Mouse (Mus musculus): ENCODE results near the gene Msrb3. TPM values are rescaled to one million over a fixed set of nuclear protein-coding genes. Genes with fewer than 3 reads are reported as not detected.

Msrb3 gene
- total and polyA plus RNA-seq, 3 experiments: not detected

DNA sequence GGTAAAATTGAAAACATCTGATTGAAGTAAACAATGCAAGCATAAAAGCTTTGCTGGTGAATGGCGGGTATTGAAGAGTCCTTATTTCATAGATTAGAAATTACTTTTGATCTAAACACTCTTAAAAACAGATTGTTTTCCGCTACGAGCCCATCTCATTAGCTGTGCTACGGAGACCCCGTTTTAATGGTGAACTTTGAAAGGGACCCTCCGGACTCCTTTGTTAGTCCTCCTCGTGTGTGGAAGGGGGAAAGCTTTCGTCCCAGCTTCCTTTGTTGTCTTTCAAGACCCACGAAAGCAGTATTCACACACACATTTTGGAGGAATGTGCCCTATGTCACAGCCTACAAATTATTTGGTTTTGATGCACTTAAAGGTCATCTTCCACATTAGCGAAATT, 44.6 kb downstream of the Msrb3 start:
- dilution Hi-C loops (cut with MboI; ENCODE audit: extremely low pct_ligation_motif_present, extremely low pct_unique_long_range_greater_than_20kb, low sequenced_read_pairs): no loop called here
- in situ Hi-C loops (cut with MboI; ENCODE audit: low pct_ligation_motif_present, low pct_unique_long_range_greater_than_20kb, low sequenced_read_pairs): loop anchor here (25.0 kb wide), 1 partner anchor 592 kb away; no protein-coding TSS in a partner anchor
- no peaks in the 10 kb centered on the region for H3K79me2 ChIP-seq (replicated peaks; ENCODE audit: control insufficient read depth, extremely low read depth, insufficient read depth, poor library complexity, severe bottlenecking)
- H3K4me3 ChIP-seq (replicated peaks in 1 of 3; ENCODE audit: low read depth in 2 of 3, low read length in 2 of 3, poor library complexity in 1 of 3): no peak overlapping the region
- no peak overlapping the region for H3K27ac ChIP-seq (ENCODE audit: insufficient read depth, low read depth)
- no peak overlapping the region for H3K4me2 ChIP-seq (ENCODE audit: insufficient read depth, low read depth, poor library complexity, severe bottlenecking)
- H3K4me1 ChIP-seq (ENCODE audit: control insufficient read depth in 1 of 2, insufficient read depth in 2 of 2): peaks cover 0 to 2% of the 10 kb centered on the region in 2 experiments; a peak in 1 of 4 replicates
- no peak for TF ChIP-seq POLR2AphosphoS2 (IDR thresholded peaks at IDR 0.05; ENCODE audit: low read depth, low read length)
- TF ChIP-seq ELF1 (IDR thresholded peaks at IDR 0.05; ENCODE audit: low read depth, low read length): no peak
- TF ChIP-seq MEF2A (IDR thresholded peaks at IDR 0.05; ENCODE audit: borderline replicate concordance, low read depth, low read length): no peak
- no peak for TF ChIP-seq USF1 (IDR thresholded peaks at IDR 0.05; ENCODE audit: low read depth, low read length)
- TF ChIP-seq RAD21 (IDR thresholded peaks at IDR 0.05; ENCODE audit: low read depth, low read length): no peak
- no peak for TF ChIP-seq ZMIZ1 (IDR thresholded peaks at IDR 0.05; ENCODE audit: low read depth, low read length)
- TF ChIP-seq MXI1 (IDR thresholded peaks at IDR 0.05; ENCODE audit: low read depth, low read length): no peak
- no peak for TF ChIP-seq POLR2A (IDR thresholded peaks at IDR 0.05; ENCODE audit: low read depth, low read length)
- TF ChIP-seq MYC (IDR thresholded peaks at IDR 0.05; ENCODE audit: low read depth, low read length): no peak
- H3K27me3 ChIP-seq (replicated peaks): no peaks in the 10 kb centered on the region
- DNase-seq (ENCODE audit: extremely low read depth): no peak
- H3K9ac ChIP-seq (ENCODE audit: insufficient read depth, low read depth): no peak overlapping the region
- no peaks in the 10 kb centered on the region for H3K9me3 ChIP-seq (replicated peaks; ENCODE audit: low read length)
- no peaks in the 10 kb centered on the region for H3K36me3 ChIP-seq (replicated peaks in 1 of 2; ENCODE audit: control insufficient read depth in 1 of 2, insufficient read depth in 1 of 2, low read length in 1 of 2)

DNA sequence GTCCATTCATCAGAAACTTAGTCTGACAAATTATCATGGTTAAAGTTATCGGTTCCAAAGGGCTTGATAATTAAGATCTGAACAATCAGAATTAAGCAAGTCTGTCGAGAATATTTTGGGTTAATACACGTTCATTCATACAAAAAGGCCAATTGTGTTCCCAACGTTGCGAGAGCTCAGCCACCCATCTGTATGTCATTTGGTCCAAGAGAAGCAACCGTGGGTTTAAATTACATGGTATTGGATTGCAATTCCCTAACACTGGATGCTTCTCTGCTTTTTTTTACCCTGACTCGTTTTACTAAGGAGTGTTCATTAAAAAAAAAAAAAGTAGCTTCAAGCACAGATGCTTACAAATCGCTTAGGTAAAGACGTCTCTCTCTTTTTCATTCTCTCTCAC, 45.1 kb downstream of the Msrb3 start:
- no peak overlapping the region for H3K9ac ChIP-seq (ENCODE audit: insufficient read depth, low read depth)
- H3K4me3 ChIP-seq (replicated peaks in 1 of 3; ENCODE audit: low read depth in 2 of 3, low read length in 2 of 3, poor library complexity in 1 of 3): no peak overlapping the region
- H3K4me1 ChIP-seq (ENCODE audit: control insufficient read depth in 1 of 2, insufficient read depth in 2 of 2): peaks cover 0 to 2% of the 10 kb centered on the region in 2 experiments; a peak in 1 of 4 replicates
- DNase-seq (ENCODE audit: extremely low read depth): no peak
- in situ Hi-C loops (cut with MboI; ENCODE audit: low pct_ligation_motif_present, low pct_unique_long_range_greater_than_20kb, low sequenced_read_pairs): loop anchor here (25.0 kb wide), 1 partner anchor 592 kb away; no protein-coding TSS in a partner anchor
- H3K36me3 ChIP-seq (replicated peaks in 1 of 2; ENCODE audit: control insufficient read depth in 1 of 2, insufficient read depth in 1 of 2, low read length in 1 of 2): no peaks in the 10 kb centered on the region
- H3K4me2 ChIP-seq (ENCODE audit: insufficient read depth, low read depth, poor library complexity, severe bottlenecking): no peak overlapping the region
- H3K9me3 ChIP-seq (replicated peaks; ENCODE audit: low read length): no peaks in the 10 kb centered on the region
- no peak for TF ChIP-seq E2F4 (IDR thresholded peaks at IDR 0.05; ENCODE audit: insufficient replicate concordance, low read depth, low read length)
- no peak for TF ChIP-seq MEF2A (IDR thresholded peaks at IDR 0.05; ENCODE audit: borderline replicate concordance, low read depth, low read length)
- TF ChIP-seq ZNF384 (IDR thresholded peaks at IDR 0.05; ENCODE audit: low read depth, low read length): no peak
- TF ChIP-seq TCF12 (IDR thresholded peaks at IDR 0.05; ENCODE audit: low read depth, low read length): no peak
- TF ChIP-seq NRF1 (IDR thresholded peaks at IDR 0.05; ENCODE audit: low read depth, low read length): no peak
- TF ChIP-seq TBP (conservative IDR thresholded peaks at IDR 0.05; ENCODE audit: low read depth, low read length): no peak
- TF ChIP-seq ELF1 (IDR thresholded peaks at IDR 0.05; ENCODE audit: low read depth, low read length): no peak
- no peak for TF ChIP-seq ZKSCAN1 (IDR thresholded peaks at IDR 0.05; ENCODE audit: borderline replicate concordance, low read depth, low read length)
- TF ChIP-seq USF2 (conservative IDR thresholded peaks at IDR 0.05; ENCODE audit: low read depth, low read length): no peak
- no peak for TF ChIP-seq RAD21 (IDR thresholded peaks at IDR 0.05; ENCODE audit: low read depth, low read length)
- no peak for TF ChIP-seq NELFE (IDR thresholded peaks at IDR 0.05; ENCODE audit: low read depth, low read length)
- TF ChIP-seq MYC (IDR thresholded peaks at IDR 0.05; ENCODE audit: low read depth, low read length): no peak
- TF ChIP-seq BHLHE40 (IDR thresholded peaks at IDR 0.05; ENCODE audit: low read depth, low read length): no peak
- TF ChIP-seq KAT2A (IDR thresholded peaks at IDR 0.05; ENCODE audit: insufficient replicate concordance, low read length): no peak
- TF ChIP-seq MAZ (IDR thresholded peaks at IDR 0.05; ENCODE audit: low read depth, low read length): no peak
- no peak for TF ChIP-seq CTCF (conservative IDR thresholded peaks at IDR 0.05 in 1 of 2, IDR thresholded peaks at IDR 0.05 in 1 of 2; ENCODE audit: low read depth in 2 of 2, low read length in 2 of 2)
- TF ChIP-seq POLR2AphosphoS2 (IDR thresholded peaks at IDR 0.05; ENCODE audit: low read depth, low read length): no peak
- no peaks in the 10 kb centered on the region for H3K79me2 ChIP-seq (replicated peaks; ENCODE audit: control insufficient read depth, extremely low read depth, insufficient read depth, poor library complexity, severe bottlenecking)
- H3K27me3 ChIP-seq (replicated peaks): no peaks in the 10 kb centered on the region
- dilution Hi-C loops (cut with MboI; ENCODE audit: extremely low pct_ligation_motif_present, extremely low pct_unique_long_range_greater_than_20kb, low sequenced_read_pairs): no loop called here
- no peak overlapping the region for H3K27ac ChIP-seq (ENCODE audit: insufficient read depth, low read depth)
